Mouse (Mus musculus) embryonic fibroblast, embryonic 13.5 days (primary cell): Measurements from ENCODE around the gene Junb. TPM values are rescaled to one million over a fixed set of nuclear protein-coding genes. Genes with fewer than 3 reads are reported as not detected.

Experiments used
- H3K27ac ChIP-seq: 2 replicates; pipeline ENCODE4 v1.5.1; 2012; ENCODE audit warnings: low read length, control low read depth, inconsistent platforms; ENCODE audit not compliant: insufficient read depth
- H3K4me1 ChIP-seq: 2 replicates; pipeline ENCODE4 v1.6.1; 2011; ENCODE audit warnings: low read length; ENCODE audit not compliant: control insufficient read depth, insufficient read depth
- H3K4me3 ChIP-seq: 2 replicates; pipeline ENCODE4 v1.5.1; 2011; ENCODE audit warnings: mild to moderate bottlenecking, control low read depth, low read length; ENCODE audit not compliant: insufficient read depth
- CTCF ChIP-seq: IDR thresholded peaks from 2 replicates; pipeline ENCODE4 v1.5.1; 2011; ENCODE audit warnings: mild to moderate bottlenecking, control low read depth, low read length, moderate library complexity, borderline replicate concordance; ENCODE audit not compliant: insufficient read depth
- POLR2A ChIP-seq: IDR thresholded peaks from 2 replicates; pipeline ENCODE4 v1.6.1; 2011; ENCODE audit warnings: low read depth, mild to moderate bottlenecking, control low read depth, low read length, moderate library complexity
- polyA plus RNA-seq: library from polyadenylated mRNA; stranded (reverse); fragments of >200 nt; gene quantifications from 2 replicates; pipeline ENCODE4 v1.2.4, GENCODE M21; 2011; ENCODE audit warnings: low read depth; ENCODE audit not compliant: missing spikeins, insufficient read length

Gene Junb
- polyA plus RNA-seq, 1 experiment = 35.0 TPM

DNA sequence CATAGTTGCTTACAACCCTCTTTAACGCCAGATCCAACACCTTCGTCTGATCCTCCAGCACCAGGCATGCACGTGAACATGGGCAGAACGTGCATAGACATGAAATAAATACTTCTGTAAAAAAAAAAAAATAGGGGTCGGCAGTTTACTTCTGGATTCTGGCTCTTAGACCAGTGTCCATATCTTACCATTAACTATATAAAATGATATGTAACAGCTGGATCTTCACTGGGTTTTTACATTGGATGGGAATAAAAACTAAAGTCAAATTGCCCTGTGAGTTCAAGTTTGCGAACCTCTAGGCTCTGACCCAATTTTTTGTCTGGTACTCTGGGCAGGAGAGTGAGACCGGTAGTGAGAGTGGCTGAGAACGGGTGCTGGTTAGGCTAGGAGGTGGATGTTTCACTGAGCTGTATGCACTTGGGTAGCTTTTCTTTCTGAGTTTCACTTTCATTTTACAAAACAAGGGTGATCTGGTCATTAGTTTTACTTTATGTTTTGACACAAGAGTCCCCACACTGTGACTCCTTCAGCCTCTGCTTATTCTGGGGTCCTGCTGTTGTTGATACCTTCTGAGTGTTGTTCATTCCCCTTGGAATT is 3.9 kb downstream of the Junb start:
- TF ChIP-seq POLR2A (no peak), CTCF (no peak)
- Histone ChIP-seq H3K4me1 (peaks cover 4% of the 10 kb centered on the region; the same call in 1 of the 2 replicates), H3K27ac (peak overlapping the region; percentile 91), H3K4me3 (no peak overlapping the region)

DNA sequence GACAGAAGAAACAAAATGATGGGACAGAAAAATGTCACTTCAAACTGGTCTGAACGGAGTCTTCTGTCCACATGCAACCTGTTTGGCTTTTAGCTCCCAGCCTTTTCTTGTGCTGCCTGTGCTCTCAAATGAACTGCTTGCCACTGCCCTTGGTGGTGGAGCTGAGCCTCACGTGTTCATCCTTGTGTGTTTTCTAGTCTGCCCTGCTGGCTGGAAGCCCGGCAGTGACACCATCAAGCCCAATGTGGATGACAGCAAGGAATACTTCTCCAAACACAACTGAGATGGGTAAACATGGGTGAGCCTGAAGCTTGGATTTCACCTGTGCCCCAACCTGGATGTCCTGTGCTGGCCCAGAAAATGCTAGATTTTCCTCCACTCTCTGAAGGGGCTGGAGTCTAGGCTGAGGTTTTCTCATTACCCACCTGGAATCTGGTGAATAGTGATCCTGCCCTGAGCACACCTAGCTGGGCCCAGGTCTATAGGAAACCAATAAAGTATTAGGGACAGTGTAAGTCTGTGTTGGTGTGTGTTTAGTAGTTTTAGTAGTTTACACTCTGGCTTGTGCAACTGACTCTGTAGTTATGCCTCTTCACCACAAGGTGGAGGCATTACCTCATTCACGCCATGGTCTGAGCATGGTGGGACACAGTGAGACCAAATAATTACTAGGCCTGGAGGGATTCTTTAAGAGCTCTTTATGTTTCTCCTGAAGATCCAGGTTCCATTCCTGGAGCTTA is 4.5 kb downstream of the Junb start:
- Histone ChIP-seq H3K4me3 (no peak overlapping the region), H3K4me1 (peaks cover 4% of the 10 kb centered on the region; the same call in 1 of the 2 replicates), H3K27ac (no peak overlapping the region; the same call in 1 of the 2 replicates)
- TF ChIP-seq CTCF (peak; percentile 81; the same call in 1 of the 2 replicates), POLR2A (no peak)

GRCm38 (mm10) chr8:84973079-84973478 is 5.4 kb downstream of the Junb start:
- H3K4me3 ChIP-seq = no peak overlapping the region
- H3K27ac ChIP-seq = no peak overlapping the region
- H3K4me1 ChIP-seq = peaks cover 8% of the 10 kb centered on the region; the same call in 1 of the 2 replicates
- TF ChIP-seq POLR2A (no peak), CTCF (no peak)

GRCm38 (mm10) chr8:84970913-84971312 is 7.6 kb downstream of the Junb start:
- no peak overlapping the region for H3K27ac ChIP-seq
- peak overlapping the region; percentile 65 for H3K4me3 ChIP-seq
- H3K4me1 ChIP-seq = peaks cover 12% of the 10 kb centered on the region; the same call in 1 of the 2 replicates
- no peak for TF ChIP-seq POLR2A
- TF ChIP-seq CTCF = no peak

DNA sequence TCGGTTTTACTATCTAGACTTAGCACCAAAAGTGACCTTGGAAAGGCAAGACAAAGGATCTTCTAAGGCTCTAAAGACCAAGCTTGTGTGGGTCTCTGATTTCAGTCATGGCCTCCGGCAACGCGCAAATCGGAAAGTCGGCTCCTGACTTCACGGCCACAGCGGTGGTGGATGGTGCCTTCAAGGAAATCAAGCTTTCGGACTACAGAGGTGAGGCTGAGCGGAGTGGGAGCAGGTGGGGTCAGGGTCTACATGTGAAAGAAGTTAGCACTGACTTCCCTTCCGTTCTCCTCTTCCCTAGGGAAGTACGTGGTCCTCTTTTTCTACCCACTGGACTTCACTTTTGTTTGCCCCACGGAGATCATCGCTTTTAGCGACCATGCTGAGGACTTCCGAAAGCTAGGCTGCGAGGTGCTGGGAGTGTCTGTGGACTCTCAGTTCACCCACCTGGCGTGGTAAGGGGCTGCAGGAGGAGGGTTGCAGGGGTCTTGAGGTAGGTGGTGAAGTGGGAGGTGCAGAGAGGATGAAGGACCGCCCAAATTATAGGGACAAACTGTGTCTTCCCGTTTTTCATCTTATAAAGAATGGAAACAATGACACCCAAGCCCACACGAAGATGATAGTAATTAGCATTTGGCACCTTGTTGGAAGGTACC is 8.3 kb downstream of the Junb start:
- Histone ChIP-seq H3K27ac (peak overlapping the region; percentile 32), H3K4me3 (peak overlapping the region; percentile 65), H3K4me1 (peaks cover 12% of the 10 kb centered on the region; the same call in 1 of the 2 replicates)
- TF ChIP-seq POLR2A = no peak; the same call in 1 of the 2 replicates
- TF ChIP-seq CTCF = no peak

DNA sequence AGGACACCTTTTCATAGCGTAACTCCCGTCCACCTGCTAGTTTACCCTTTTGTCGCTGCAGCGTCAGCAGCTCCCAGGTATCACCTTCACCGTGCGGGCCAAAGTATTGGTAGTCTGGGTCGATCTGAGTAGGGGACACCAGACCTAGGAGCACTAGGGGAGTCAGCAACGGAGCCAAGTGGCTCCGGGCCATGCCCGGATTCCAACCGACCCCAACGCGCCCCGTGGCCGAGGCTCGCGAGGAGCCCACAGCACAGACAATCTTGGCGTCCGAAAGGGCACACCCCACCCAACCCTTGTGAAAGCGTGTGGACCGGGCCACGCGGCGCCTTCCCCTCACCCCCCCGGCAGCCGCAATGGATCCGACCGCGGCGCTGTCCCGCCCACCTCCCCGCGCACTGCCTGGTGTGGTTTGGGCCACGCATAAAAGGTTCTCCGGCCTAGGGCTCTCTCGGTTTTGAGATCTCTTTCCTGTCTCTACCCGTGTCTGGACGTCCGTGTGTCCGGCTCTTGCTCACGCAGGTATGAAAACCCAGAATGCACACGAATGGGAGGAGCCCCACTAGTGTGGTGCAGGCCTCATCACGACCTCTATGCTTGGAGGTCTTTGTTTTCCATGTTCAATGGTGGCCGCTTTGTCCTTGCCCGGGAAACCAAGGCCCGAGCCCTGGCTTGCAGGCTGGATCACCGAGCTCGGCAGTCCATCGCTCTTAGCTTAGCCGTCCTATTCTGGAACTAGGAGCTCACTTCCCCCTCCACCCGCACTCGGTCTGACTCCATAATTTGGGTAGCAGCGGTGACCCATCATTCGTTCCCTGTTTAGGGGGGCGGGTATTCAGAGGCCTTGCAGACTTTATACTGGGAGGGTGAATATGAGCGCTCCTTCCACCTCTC is 9.0 kb downstream of the Junb start, which contains the start of the genes Gm49661, Prdx2 and Rnaseh2a:
Gm49661 (minus strand) TSS at position 193 of the 894 bp plus-strand sequence.
Prdx2 (plus strand) TSS at position 347 of the 894 bp plus-strand sequence.
Rnaseh2a (minus strand) TSS at position 527 of the 894 bp plus-strand sequence.
- H3K4me1 ChIP-seq = peaks cover 15% of the 10 kb centered on the region
- TF ChIP-seq POLR2A (peak; percentile 99), CTCF (no peak)
- peak within 1 kb of the TSS; percentile 65 for H3K4me3 ChIP-seq
- H3K27ac ChIP-seq = peak within 1 kb of the TSS; percentile 64

DNA sequence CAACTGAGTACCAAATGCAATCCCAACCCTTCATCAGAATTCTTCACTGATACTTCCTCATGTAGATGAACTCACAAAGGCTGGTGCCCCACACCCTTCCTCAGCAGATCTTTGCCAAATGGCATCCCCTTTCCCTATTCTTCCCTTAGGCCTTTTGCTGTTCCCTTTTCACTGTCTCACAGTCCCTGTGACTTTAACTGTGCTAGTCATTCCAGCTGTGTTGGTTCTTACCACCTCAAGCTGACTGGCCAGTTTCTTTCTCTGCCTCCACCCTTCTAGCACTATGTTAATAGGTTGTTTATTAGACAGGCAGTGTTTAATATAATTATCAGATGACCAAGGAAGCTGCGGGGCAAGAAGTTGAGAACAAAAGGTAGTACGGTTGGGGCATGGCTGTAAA is 9.9 kb downstream of the Junb start:
- peak overlapping the region; percentile 65 for H3K4me3 ChIP-seq
- peaks cover 15% of the 10 kb centered on the region for H3K4me1 ChIP-seq
- H3K27ac ChIP-seq = peak overlapping the region; percentile 64
- TF ChIP-seq CTCF (no peak), POLR2A (peak; percentile 48)

- Histone ChIP-seq H3K4me1 (peaks cover 15% of the 10 kb centered on the region), H3K4me3 (no peak overlapping the region), H3K27ac (no peak overlapping the region)
- no peak for TF ChIP-seq POLR2A
- no peak for TF ChIP-seq CTCF
Measured at GRCm38 (mm10) chr8:84967532-84968304, 10.8 kb downstream of the Junb start.
